Mouse (Mus musculus) bone marrow, adult 2 months (tissue): ENCODE results near the gene Gm5799. TPM values are rescaled to one million over a fixed set of nuclear protein-coding genes. Genes with fewer than 3 reads are reported as not detected.
"Not testable (repeated sequence)": the region's sequence is repeated elsewhere in the genome, so short reads cannot be mapped to it uniquely, and the experiment has no call there.

Source experiments
- H3K27ac ChIP-seq: fragments of 200-500 bp; 2 replicates; pipeline ENCODE4 v1.5.1; 2012; ENCODE audit warnings: low read depth, mild to moderate bottlenecking, control low read depth, inconsistent platforms, low read length; ENCODE audit not compliant: control insufficient read depth, poor library complexity, insufficient read depth
- H3K4me1 ChIP-seq: fragments of 200-500 bp; 2 replicates; pipeline ENCODE4 v1.6.1; 2011; ENCODE audit warnings: low read length; ENCODE audit not compliant: control insufficient read depth, insufficient read depth
- H3K4me3 ChIP-seq: fragments of 200-500 bp; replicated peaks from 2 replicates; pipeline ENCODE3; 2011; ENCODE audit warnings: mild to moderate bottlenecking, low read depth, low read length, control low read depth; ENCODE audit not compliant: control insufficient read depth
- WGBS: fragments of 180-500 bp; shearing (Covaris S2); methylation state at CpG from one replicate; pipeline ENCODE4 v1.1.7; 2018; 5-methylcytosine and 5-hydroxymethylcytosine counted together
- polyA plus RNA-seq: library from polyadenylated mRNA; stranded (reverse); fragments of >200 nt; gene quantifications from 2 replicates; pipeline ENCODE4 v1.2.4, GENCODE M21; 2011; ENCODE audit warnings: low replicate concordance; ENCODE audit not compliant: missing spikeins, insufficient read depth, insufficient read length

Gm5799 gene
- polyA plus RNA-seq, result not detected in 2 replicates

- not testable (repeated sequence) for H3K4me3 ChIP-seq, H3K27ac ChIP-seq, H3K4me1 ChIP-seq
- WGBS, result 72% methylated on average over 2 of the region's 2 CpGs
These were observed at the start of gene Gm5799 for GRCm38 (mm10) chr14:43543276-43543675. Gene Gm5799, plus strand, starts transcription at chr14:43543576.

- WGBS, result 41% methylated on average over 14 of the region's 15 CpGs
- not testable (repeated sequence) for H3K4me1 ChIP-seq
These were observed 12.0 kb upstream of the Gm5799 start for GRCm38 (mm10) chr14:43531052-43532010.

GRCm38 (mm10) chr14:43532011-43532383, 11.4 kb upstream of the Gm5799 start:
- H3K27ac ChIP-seq, H3K4me3 ChIP-seq, H3K4me1 ChIP-seq: not testable (repeated sequence)
- WGBS, result no CpG with 5 or more reads among the region's 6 CpGs

More at GRCm38 (mm10) chr14:43531052-43532010, 12.0 kb upstream of the Gm5799 start:
- H3K27ac ChIP-seq, H3K4me3 ChIP-seq: not testable (repeated sequence)

- H3K27ac ChIP-seq, H3K4me1 ChIP-seq, H3K4me3 ChIP-seq: not testable (repeated sequence)
- 37% methylated on average over 5 of the region's 6 CpGs for WGBS
These were observed 11.0 kb upstream of the Gm5799 start for GRCm38 (mm10) chr14:43532387-43532786.

- not testable (repeated sequence) for H3K4me3 ChIP-seq, H3K4me1 ChIP-seq, H3K27ac ChIP-seq
- WGBS, result 75% methylated on average over 2 of the region's 2 CpGs
These were observed 5.2 kb upstream of the Gm5799 start for GRCm38 (mm10) chr14:43538144-43538543.

GRCm38 (mm10) chr14:43546281-43546680, 2.9 kb downstream of the Gm5799 start:
- H3K27ac ChIP-seq, H3K4me1 ChIP-seq, H3K4me3 ChIP-seq: not testable (repeated sequence)

- 84% methylated on average over 2 of the region's 2 CpGs for WGBS
- H3K4me3 ChIP-seq, H3K27ac ChIP-seq, H3K4me1 ChIP-seq: not testable (repeated sequence)
These were observed 8.9 kb downstream of the Gm5799 start for GRCm38 (mm10) chr14:43552271-43552670.

GRCm38 (mm10) chr14:43577969-43578368, 34.6 kb downstream of the Gm5799 start:
- 83% methylated on average over 4 of the region's 4 CpGs for WGBS
- H3K27ac ChIP-seq, H3K4me3 ChIP-seq, H3K4me1 ChIP-seq: not testable (repeated sequence)

- not testable (repeated sequence) for H3K4me3 ChIP-seq, H3K27ac ChIP-seq, H3K4me1 ChIP-seq
- WGBS, result 64% methylated on average over 1 of the region's 2 CpGs
These were observed 35.7 kb downstream of the Gm5799 start, which contains the start of gene Gm17654 for GRCm38 (mm10) chr14:43579046-43579445. Gene Gm17654, minus strand, starts transcription at chr14:43579146.

Other genes starting within 250 kb of the Gm5799 start
- not detected in 2 replicates for gene Gm8127, start 249.7 kb upstream of the Gm5799 start, polyA plus RNA-seq
- gene 1700001F09Rik, start 195.8 kb upstream of the Gm5799 start, polyA plus RNA-seq, result not detected in 2 replicates
- gene Gm8138, start 127.2 kb upstream of the Gm5799 start, polyA plus RNA-seq, result not detected in 2 replicates
- gene Gm17654, start 35.6 kb downstream of the Gm5799 start, polyA plus RNA-seq, result not detected in 2 replicates
- gene Gm10375, start 64.4 kb downstream of the Gm5799 start, polyA plus RNA-seq, result not detected in 2 replicates
- not detected in 2 replicates for gene Gm8165, start 133.6 kb downstream of the Gm5799 start, polyA plus RNA-seq
- 7.5 and 9.6 TPM in 2 replicates for gene Gm7324, start 154.3 kb downstream of the Gm5799 start, polyA plus RNA-seq
- gene Gm16506, start 183.9 kb downstream of the Gm5799 start, polyA plus RNA-seq, result not detected in 2 replicates
- gene Gm6526, start 204.3 kb downstream of the Gm5799 start, polyA plus RNA-seq, result not detected in 2 replicates
- not detected in 2 replicates for gene Gm8180, start 241.2 kb downstream of the Gm5799 start, polyA plus RNA-seq